8 mouse cellular contexts compared by ENCODE assay signal in the genomic region with DNA sequence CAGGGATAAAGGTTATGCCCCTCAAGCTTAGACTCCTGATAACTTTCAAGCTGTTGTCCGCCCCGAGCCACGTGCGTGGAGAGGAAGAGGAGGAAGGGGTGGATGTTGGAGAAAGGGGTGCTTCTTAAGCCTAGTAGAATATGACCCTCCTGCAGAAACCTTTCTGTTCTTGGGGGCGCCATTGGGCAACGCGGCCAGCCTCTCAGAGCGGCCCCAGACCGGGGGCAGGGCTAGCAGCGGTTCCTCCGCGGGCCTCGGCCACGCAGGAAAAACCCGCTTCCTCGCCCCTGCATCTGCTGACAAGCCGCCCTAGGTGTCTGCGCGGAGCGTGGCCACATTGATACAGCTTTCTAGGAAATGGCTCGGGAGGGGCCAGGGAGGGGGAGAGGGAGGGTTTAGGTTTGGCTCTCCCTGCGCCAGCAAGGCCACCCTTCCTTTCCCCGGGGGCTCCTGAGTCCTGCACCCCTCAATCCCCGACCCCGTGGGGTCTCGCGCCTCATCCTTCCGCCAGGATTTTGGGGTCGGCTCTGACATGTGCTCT. TPM values are rescaled to one million over a fixed set of nuclear protein-coding genes. Genes with fewer than 3 reads are reported as not detected.
A peak's percentile ranks its signal among the peaks of the same experiment; 100 is the strongest.
DNase-seq lines count a peak whose midpoint lies in the region; ATAC-seq lines count a peak whose summit lies in the region.

No protein-coding gene starts in this region.

- peak overlapping the region; percentile 80 for H3K4me2 ChIP-seq in heart, embryonic 11.5 days
- H3K4me2 ChIP-seq in kidney, embryonic 15.5 days = peak overlapping the region; percentile 91

- peak overlapping the region; percentile 73 for H3K9ac ChIP-seq in heart, embryonic 11.5 days (ENCODE audit: low read depth, low read length)
- H3K9ac ChIP-seq in kidney, embryonic 15.5 days = peak overlapping the region; percentile 52

- peaks cover 36% of the 10 kb centered on the region for H3K4me1 ChIP-seq in heart, embryonic 11.5 days (ENCODE audit: control insufficient read depth, insufficient read depth, low read length)
- H3K4me1 ChIP-seq in kidney, embryonic 15.5 days = peaks cover 74% of the 10 kb centered on the region

- no peaks in the 10 kb centered on the region for H3K9me3 ChIP-seq in heart, embryonic 11.5 days (replicated peaks; ENCODE audit: control insufficient read depth, low read length)
- H3K9me3 ChIP-seq in kidney, embryonic 15.5 days (replicated peaks) = no peaks in the 10 kb centered on the region

- no peaks in the 10 kb centered on the region for H3K36me3 ChIP-seq in heart, embryonic 11.5 days (ENCODE audit: control insufficient read depth, insufficient read depth, low read length)
- peaks cover 7% of the 10 kb centered on the region for H3K36me3 ChIP-seq in kidney, embryonic 15.5 days

- 0 out of 2 replicates have a peak, but pooled peaks have one; percentile 18 for ATAC-seq in heart, embryonic 11.5 days (replicated peaks; ENCODE audit: insufficient number of reproducible peaks, low FRiP score, low TSS enrichment)
- peak; percentile 9 for ATAC-seq in kidney, embryonic 15.5 days (replicated peaks; ENCODE audit: low FRiP score)

- DNase-seq in gastrocnemius, postnatal 25 days = peak; percentile 38
- DNase-seq in gastrocnemius, postnatal 4 days (ENCODE audit: low spot score in 2 of 2) = no peak
- DNase-seq in c-Kit-positive CD71-positive TER-119-negative erythroid progenitor cells, embryonic 14.5 days (ENCODE audit: low read depth) = peak; percentile 67
- peak; percentile 61 for DNase-seq in lung, postnatal 36 days
- peak; percentile 59 to 64 for DNase-seq in right cerebral cortex, postnatal 10 days (ENCODE audit: low spot score in 2 of 2)
- no peak for DNase-seq in cerebellum, postnatal 25 days

- WGBS in heart, embryonic 11.5 days (ENCODE audit: insufficient replicate concordance) = under 1% methylated on average over 29 of the region's 29 CpGs
- under 1% methylated on average over 29 of the region's 29 CpGs for WGBS in kidney, embryonic 15.5 days

- H3K4me3 ChIP-seq in heart, embryonic 11.5 days (ENCODE audit: low read depth, low read length) = peak overlapping the region; percentile 69
- H3K4me3 ChIP-seq in kidney, embryonic 15.5 days (replicated peaks) = peak overlapping the region; percentile 71

- peak overlapping the region; percentile 90 for H3K27ac ChIP-seq in heart, embryonic 11.5 days (ENCODE audit: low read depth, low read length)
- H3K27ac ChIP-seq in kidney, embryonic 15.5 days = peak overlapping the region; percentile 95

- no peaks in the 10 kb centered on the region for H3K27me3 ChIP-seq in heart, embryonic 11.5 days (ENCODE audit: control insufficient read depth, insufficient read depth, low read length)
- H3K27me3 ChIP-seq in kidney, embryonic 15.5 days = peaks cover 5% of the 10 kb centered on the region; the same call in 1 of the 2 replicates

RNA-seq across cellular contexts. Expression of a gene that starts 0.4 kb away (rescaled TPM):
- total RNA-seq in gastrocnemius, postnatal 25 days (2021) = 10 to 100 TPM; 17.1 to 35.7 TPM
- 10 to 100 TPM; 80.7 to 85.3 TPM for total RNA-seq in gastrocnemius, postnatal 4 days (2021)
- 712 and 821 TPM in 2 replicates for polyA plus RNA-seq in heart, embryonic 11.5 days (2014; fragmentation: Nextera tagmentation; extraction: Ambion mirVana)
- polyA plus RNA-seq in kidney, embryonic 15.5 days (2015; fragmentation: Nextera tagmentation; extraction: Ambion mirVana) = 666 and 667 TPM in 2 replicates

RNA-seq across cellular contexts. Expression of a gene that starts 42.3 kb away (rescaled TPM):
- 10 to 100 TPM; 40.9 to 48.8 TPM for total RNA-seq in gastrocnemius, postnatal 25 days (2021)
- total RNA-seq in gastrocnemius, postnatal 4 days (2021) = 10 to 100 TPM; 10.4 to 10.9 TPM
- polyA plus RNA-seq in heart, embryonic 11.5 days (2014; fragmentation: Nextera tagmentation; extraction: Ambion mirVana) = 5.5 and 6.9 TPM in 2 replicates
- 3.2 and 3.4 TPM in 2 replicates for polyA plus RNA-seq in kidney, embryonic 15.5 days (2015; fragmentation: Nextera tagmentation; extraction: Ambion mirVana)

Comparison
In these comparisons a context has a peak if more than half of its experiments do, and no peak if none do; other contexts are left out.
1. DNase-seq: peak in gastrocnemius, postnatal 25 days (single experiment), c-Kit-positive CD71-positive TER-119-negative erythroid progenitor cells, embryonic 14.5 days (single experiment), lung, postnatal 36 days (single experiment) and right cerebral cortex, postnatal 10 days (2 of 2); none in gastrocnemius, postnatal 4 days (0 of 2) and cerebellum, postnatal 25 days (0 of 2).